Mouse (Mus musculus) MEL (cell line): ENCODE data around the gene Csmd2. TPM values are rescaled to one million over a fixed set of nuclear protein-coding genes. Genes with fewer than 3 reads are reported as not detected.
A peak's percentile ranks its signal among the peaks of the same experiment; 100 is the strongest.
"Not testable (repeated sequence)": the region's sequence is repeated elsewhere in the genome, so short reads cannot be mapped to it uniquely, and the experiment has no call there.

ENCODE experiments used
- DNase-seq: peaks from one replicate; pipeline ENCODE4 v3.0.0; 2011; ENCODE audit warnings: low read depth, low spot score
- H3K27ac ChIP-seq: 2 replicates; pipeline ENCODE4 v1.5.1; 2012; ENCODE audit warnings: low read depth, mild to moderate bottlenecking, control low read depth, low read length, moderate library complexity; ENCODE audit not compliant: control insufficient read depth
- H3K27me3 ChIP-seq, 2 experiments: fragments of 150-350 bp in 1 of 2; sonication (generic) in 1 of 2; 2 replicates each; pipeline ENCODE4 v1.6.1; 2012; ENCODE audit warnings: low read length in 2 of 2, mild to moderate bottlenecking in 2 of 2, improper control_type of control experiment in 1 of 2, moderate library complexity in 1 of 2; ENCODE audit not compliant: insufficient read depth in 2 of 2, control insufficient read depth in 1 of 2
- H3K36me3 ChIP-seq, 2 experiments: 2 replicates each; pipeline ENCODE4 v1.6.1; 2012 to 2014; ENCODE audit warnings: low read length in 2 of 2, improper control_type of control experiment in 1 of 2, inconsistent platforms in 1 of 2, mild to moderate bottlenecking in 1 of 2; ENCODE audit not compliant: insufficient read depth in 2 of 2, control insufficient read depth in 1 of 2
- H3K4me1 ChIP-seq, 2 experiments: fragments of 150-350 bp in 1 of 2; sonication (generic) in 1 of 2; 2 replicates each; pipeline ENCODE4 v1.6.1; 2012; ENCODE audit warnings: low read length in 2 of 2, improper control_type of control experiment in 1 of 2, mild to moderate bottlenecking in 1 of 2; ENCODE audit not compliant: insufficient read depth in 2 of 2, control insufficient read depth in 1 of 2
- H3K4me3 ChIP-seq, 2 experiments: fragments of 150-350 bp in 1 of 2; sonication (generic) in 1 of 2; 2 replicates each; pipeline ENCODE4 v1.5.1; 2012; ENCODE audit warnings: low read depth in 2 of 2, low read length in 2 of 2, mild to moderate bottlenecking in 2 of 2, moderate library complexity in 2 of 2, control low read depth in 1 of 2, improper control_type of control experiment in 1 of 2; ENCODE audit not compliant: control insufficient read depth in 1 of 2, insufficient read depth in 1 of 2
- H3K79me2 ChIP-seq: 2 replicates; pipeline ENCODE4 v1.6.1; 2012; ENCODE audit warnings: mild to moderate bottlenecking, low read length, moderate library complexity; ENCODE audit not compliant: control insufficient read depth, poor library complexity, insufficient read depth
- H3K9ac ChIP-seq: 2 replicates; pipeline ENCODE4 v1.6.1; 2012; ENCODE audit warnings: low read depth, mild to moderate bottlenecking, control low read depth, low read length, moderate library complexity; ENCODE audit not compliant: control insufficient read depth, poor library complexity, severe bottlenecking
- H3K9me3 ChIP-seq: fragments of 150-350 bp; sonication (generic); replicated peaks from 2 replicates; pipeline ENCODE4 v1.6.1; 2012; ENCODE audit warnings: mild to moderate bottlenecking, low read length, improper control_type of control experiment, moderate library complexity; ENCODE audit not compliant: insufficient read depth
- CHD2 ChIP-seq: IDR thresholded peaks from 2 replicates; pipeline ENCODE4 v1.6.1; 2011; ENCODE audit warnings: low read length, improper control_type of control experiment
- CTCF ChIP-seq, 3 experiments: IDR thresholded peaks in 2 of 3; conservative IDR thresholded peaks in 1 of 3; 2 replicates each; pipeline ENCODE4 v1.5.1; 2011 to 2012; ENCODE audit warnings: low read length in 3 of 3, low read depth in 2 of 3, mild to moderate bottlenecking in 2 of 3, improper control_type of control experiment in 1 of 3, inconsistent platforms in 1 of 3, mixed read lengths in 1 of 3, moderate library complexity in 1 of 3; ENCODE audit not compliant: control insufficient read depth in 1 of 3, insufficient read depth in 1 of 3, poor library complexity in 1 of 3, severe bottlenecking in 1 of 3
- EP300 ChIP-seq, 2 experiments: IDR thresholded peaks; 2 replicates each; pipeline ENCODE4 v1.6.1; 2011; ENCODE audit warnings: improper control_type of control experiment in 2 of 2, low read length in 2 of 2, low read depth in 1 of 2, mild to moderate bottlenecking in 1 of 2
- GABPA ChIP-seq: IDR thresholded peaks from 2 replicates; pipeline ENCODE4 v1.6.1; 2012; ENCODE audit warnings: low read depth, mild to moderate bottlenecking, inconsistent platforms, low read length, improper control_type of control experiment, moderate library complexity
- MAZ ChIP-seq: IDR thresholded peaks from 2 replicates; pipeline ENCODE4 v1.6.1; 2012; ENCODE audit warnings: low read depth, mild to moderate bottlenecking, inconsistent platforms, low read length, improper control_type of control experiment
- MYB ChIP-seq: IDR thresholded peaks from 2 replicates; pipeline ENCODE4 v1.6.1; 2011; ENCODE audit warnings: mild to moderate bottlenecking, low read depth, low read length, improper control_type of control experiment
- MYC ChIP-seq: IDR thresholded peaks from 2 replicates; pipeline ENCODE4 v1.6.1; 2011; ENCODE audit warnings: low read depth, mild to moderate bottlenecking, low read length, improper control_type of control experiment, moderate library complexity
- NRF1 ChIP-seq: IDR thresholded peaks from 2 replicates; pipeline ENCODE4 v1.6.1; 2014; ENCODE audit warnings: low read depth, mild to moderate bottlenecking, inconsistent platforms, low read length, improper control_type of control experiment, moderate library complexity; ENCODE audit not compliant: poor library complexity, insufficient read depth, severe bottlenecking
- RCOR1 ChIP-seq: IDR thresholded peaks from 2 replicates; pipeline ENCODE4 v1.6.1; 2012; ENCODE audit warnings: low read depth, mild to moderate bottlenecking, inconsistent platforms, low read length, improper control_type of control experiment
- USF2 ChIP-seq, 2 experiments: IDR thresholded peaks; 2 replicates each; pipeline ENCODE4 v1.6.1; 2011 to 2012; ENCODE audit warnings: improper control_type of control experiment in 2 of 2, low read length in 2 of 2, borderline replicate concordance in 1 of 2, inconsistent platforms in 1 of 2, low read depth in 1 of 2, mild to moderate bottlenecking in 1 of 2; ENCODE audit not compliant: insufficient read depth in 1 of 2
- ZC3H11A ChIP-seq: IDR thresholded peaks from 2 replicates; pipeline ENCODE4 v1.6.1; 2012; ENCODE audit warnings: low read depth, mild to moderate bottlenecking, inconsistent platforms, low read length, improper control_type of control experiment
- ZKSCAN1 ChIP-seq: IDR thresholded peaks from 2 replicates; pipeline ENCODE4 v1.6.1; 2012; ENCODE audit warnings: low read depth, mild to moderate bottlenecking, inconsistent platforms, low read length, improper control_type of control experiment, moderate library complexity
- polyA plus RNA-seq, 2 experiments: library from polyadenylated mRNA; stranded (reverse) in 1 of 2; unstranded in 1 of 2; fragments of >175 nt in 1 of 2; fragments of >200 nt in 1 of 2; gene quantifications; 2 replicates each; pipeline versions ENCODE4 v1.2.1 to v1.2.4; 2012; ENCODE audit warnings: low replicate concordance in 2 of 2, low read depth in 1 of 2; ENCODE audit not compliant: insufficient read length in 2 of 2, insufficient read depth in 1 of 2, missing spikeins in 1 of 2
- total RNA-seq: library from RNA; depleted of rRNA; stranded (reverse); fragments of 300-350 nt; gene quantifications from 2 replicates; pipeline ENCODE4 v1.2.3, GENCODE M21; 2012

Csmd2 gene
- total and polyA plus RNA-seq, 3 experiments: not detected

GRCm38 (mm10) chr4:128609925-128610402, 622.3 kb downstream of the Csmd2 start, which contains the start of gene Zscan20 (continued):
- TF ChIP-seq MAZ (peak; percentile 71), NRF1 (peak; percentile 38; the same call in 1 of the 2 replicates), EP300 (IDR thresholded peaks at IDR 0.05; ENCODE audit: low read depth in 1 of 2, low read length in 2 of 2) (no peak; a peak in 1 of 4 replicates), CHD2 (peak; percentile 55)

GRCm38 (mm10) chr4:128610706-128611105, 623.0 kb downstream of the Csmd2 start:
- Histone ChIP-seq H3K4me3 (peak overlapping the region; percentile 53 to 68), H3K4me1 (peaks cover 0 to 4% of the 10 kb centered on the region in 2 experiments; a peak in 1 of 4 replicates), H3K79me2 (no peaks in the 10 kb centered on the region; the same call in 1 of the 2 replicates), H3K9ac (peak overlapping the region; percentile 59), H3K9me3 (no peaks in the 10 kb centered on the region), H3K27ac (peak overlapping the region; percentile 50), H3K27me3 (no peaks in the 10 kb centered on the region), H3K36me3 (peaks cover 0 to 4% of the 10 kb centered on the region in 2 experiments; a peak in 1 of 4 replicates)
- TF ChIP-seq ZKSCAN1 (no peak), MYC (no peak), RCOR1 (no peak), USF2 (IDR thresholded peaks at IDR 0.05; ENCODE audit: borderline replicate concordance in 1 of 2, insufficient read depth in 1 of 2, low read depth in 1 of 2, low read length in 2 of 2) (no peak), MYB (no peak), ZC3H11A (no peak), NRF1 (no peak), CTCF (IDR thresholded peaks at IDR 0.05 in 2 of 3, conservative IDR thresholded peaks at IDR 0.05 in 1 of 3; ENCODE audit: control insufficient read depth in 1 of 3, insufficient read depth in 1 of 3, low read depth in 2 of 3, low read length in 3 of 3, poor library complexity in 1 of 3, severe bottlenecking in 1 of 3) (no peak), MAZ (no peak), GABPA (no peak)
- peak; percentile 51 for DNase-seq

- not testable (repeated sequence) for H3K36me3 ChIP-seq, H3K79me2 ChIP-seq, H3K9ac ChIP-seq, DNase-seq, H3K4me1 ChIP-seq, H3K27ac ChIP-seq, H3K4me3 ChIP-seq, H3K9me3 ChIP-seq, H3K27me3 ChIP-seq
These were observed 624.1 kb downstream of the Csmd2 start for GRCm38 (mm10) chr4:128611726-128612125.
